ENCODE assay signal across 8 mouse cellular contexts in the genomic region with DNA sequence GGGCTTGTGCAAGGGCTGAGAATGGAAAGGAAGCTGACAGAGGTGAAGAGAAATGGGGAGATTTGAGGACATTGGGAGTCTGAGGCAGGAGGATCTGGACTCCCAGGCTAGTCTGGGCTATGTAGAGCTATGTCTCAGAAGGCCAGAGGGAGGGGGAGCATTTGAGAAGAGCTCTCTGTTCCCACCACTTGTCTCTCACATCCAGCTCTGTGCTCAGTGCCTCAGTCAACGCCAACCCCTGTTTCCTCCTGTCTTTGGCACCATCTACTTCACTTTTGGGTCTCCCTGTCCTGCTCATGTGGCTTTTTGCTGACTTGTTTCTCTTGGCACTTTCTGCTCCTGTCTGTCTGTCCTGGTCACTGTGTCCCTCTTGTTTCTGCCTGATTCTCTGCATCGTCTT. TPM values are rescaled to one million over a fixed set of nuclear protein-coding genes. Genes with fewer than 3 reads are reported as not detected.
DNase-seq lines count a peak whose midpoint lies in the region; ATAC-seq and TF ChIP-seq lines count a peak whose summit lies in the region.

No protein-coding gene starts in this region.

- TF ChIP-seq EP300 in heart, postnatal 0 days (IDR thresholded peaks at IDR 0.05; ENCODE audit: low read depth), result no peak

- 0 out of 2 replicates have a peak, but pooled peaks have one; percentile 36 for ATAC-seq in heart, embryonic 12.5 days (ENCODE audit: insufficient number of reproducible peaks, low FRiP score)
- ATAC-seq in heart, postnatal 0 days (ENCODE audit: insufficient read depth, low read depth), result no peak
- no peak for ATAC-seq in frontal cortex, adult (ENCODE audit: low TSS enrichment)

- H3K27ac ChIP-seq in heart, embryonic 12.5 days (ENCODE audit: poor library complexity, severe bottlenecking), result 0 out of 2 replicates have a peak overlapping the region, but pooled peaks have one; percentile 5
- H3K27ac ChIP-seq in heart, postnatal 0 days (ENCODE audit: low read depth), result no peak overlapping the region
- H3K27ac ChIP-seq in macrophage, result 0 out of 2 replicates have a peak overlapping the region, but pooled peaks have one; percentile 19

- intact Hi-C loops in heart, postnatal 10 days (cut with DNase I), result no loop called here
- intact Hi-C loops in left cerebral cortex, postnatal 25 days (cut with DNase I), result no loop called here

- no peaks in the 10 kb centered on the region for H3K9me3 ChIP-seq in heart, embryonic 12.5 days (replicated peaks)
- no peaks in the 10 kb centered on the region for H3K9me3 ChIP-seq in heart, postnatal 0 days (replicated peaks; ENCODE audit: control insufficient read depth, low read length)

- H3K36me3 ChIP-seq in heart, embryonic 12.5 days, result no peaks in the 10 kb centered on the region
- no peaks in the 10 kb centered on the region for H3K36me3 ChIP-seq in heart, postnatal 0 days (replicated peaks; ENCODE audit: control insufficient read depth, insufficient read depth, low read length)
- no peaks in the 10 kb centered on the region for H3K36me3 ChIP-seq in macrophage (ENCODE audit: inconsistent target)

- H3K79me2 ChIP-seq in macrophage (ENCODE audit: inconsistent target), result no peaks in the 10 kb centered on the region

- peak overlapping the region; percentile 63 for H3K4me2 ChIP-seq in heart, embryonic 12.5 days
- peak overlapping the region; percentile 58 for H3K4me2 ChIP-seq in heart, postnatal 0 days (ENCODE audit: low read depth, low read length)

- peaks cover 36% of the 10 kb centered on the region for H3K4me1 ChIP-seq in heart, embryonic 12.5 days (replicated peaks)
- peaks cover 15% of the 10 kb centered on the region; the same call in 1 of the 2 replicates for H3K4me1 ChIP-seq in heart, postnatal 0 days (ENCODE audit: control insufficient read depth, insufficient read depth)

- no peak for DNase-seq in heart, postnatal 10 days
- DNase-seq in R1 (ENCODE audit: low read depth, low spot score), result peak; percentile 40
- no peak for DNase-seq in heart, postnatal 0 days (ENCODE audit: low spot score)
- DNase-seq in left cerebral cortex, postnatal 25 days (ENCODE audit: low spot score in 2 of 2), result no peak
- DNase-seq in spleen, adult 12 weeks (ENCODE audit: low spot score), result no peak

- peak overlapping the region; percentile 60 for H3K9ac ChIP-seq in heart, embryonic 12.5 days
- no peak overlapping the region; the same call in 1 of the 2 replicates for H3K9ac ChIP-seq in heart, postnatal 0 days (replicated peaks; ENCODE audit: low read depth, low read length)

- peak overlapping the region; percentile 29 for H3K4me3 ChIP-seq in heart, embryonic 12.5 days
- peak overlapping the region; percentile 36 for H3K4me3 ChIP-seq in heart, postnatal 0 days (ENCODE audit: low read depth, low read length)
- H3K4me3 ChIP-seq in macrophage (ENCODE audit: inconsistent target), result peak overlapping the region; percentile 29

- H3K27me3 ChIP-seq in heart, embryonic 12.5 days (replicated peaks), result 0 out of 2 replicates have a peak, but pooled peaks cover 9% of the 10 kb centered on the region
- H3K27me3 ChIP-seq in heart, postnatal 0 days (ENCODE audit: control insufficient read depth, insufficient read depth, low read length), result no peaks in the 10 kb centered on the region; the same call in 1 of the 2 replicates

- 35% methylated on average over 2 of the region's 2 CpGs for WGBS in heart, embryonic 12.5 days
- WGBS in heart, postnatal 0 days, result 37% methylated on average over 2 of the region's 2 CpGs
- 28% methylated on average over 2 of the region's 2 CpGs for WGBS in macrophage (ENCODE audit: missing documents)

- no peak for TF ChIP-seq CTCF in heart, postnatal 0 days (IDR thresholded peaks at IDR 0.05; ENCODE audit: low read depth)

RNA-seq across cellular contexts. Expression of a gene that starts 0.6 kb away (rescaled TPM):
- polyA plus RNA-seq in heart, embryonic 12.5 days (2016; fragmentation: Nextera tagmentation; extraction: Ambion mirVana), result 1.8 and 2.2 TPM in 2 replicates
- total RNA-seq in heart, postnatal 10 days (2021), result 1 to 10 TPM; 1.1 to 1.2 TPM
- total RNA-seq in heart, postnatal 0 days (2014; rRNA removed; ENCODE audit: low replicate concordance), result 3.8 TPM in 1 of 2 replicates, not detected in the other
- 3.0 and 3.3 TPM in 2 replicates for polyA plus RNA-seq in heart, postnatal 0 days (2015; fragmentation: Nextera tagmentation; extraction: Ambion mirVana)
- total RNA-seq in macrophage (2018; cell fraction: chromatin; rRNA removed), result 1 to 10 TPM in 1 of 26 experiments, not detected in 25; 3.9 TPM
- total RNA-seq in macrophage (2018; cell fraction: cytosol; rRNA removed), result under 1 TPM in 17 of 26 experiments, not detected in 9; 0.20 to 0.88 (median 0.43) TPM
- total RNA-seq in macrophage (2018; cell fraction: nucleus; rRNA removed), result 1 to 10 TPM in 3 of 26 experiments, not detected in 23; 1.9 to 3.1 (median 2.0) TPM
- polyA plus RNA-seq in macrophage (2018), result 0.43 to 1.7 TPM (median 0.88 TPM) in 3 replicates
- total RNA-seq in left cerebral cortex, postnatal 25 days (2021), result 1 to 10 TPM in 1 of 2 experiments, under 1 TPM in 1; 0.69 to 1.9 TPM

RNA-seq across cellular contexts. Expression of a gene that starts 0.6 kb away (rescaled TPM):
- 0.24 and 0.40 TPM in 2 replicates for polyA plus RNA-seq in heart, embryonic 12.5 days (2016; fragmentation: Nextera tagmentation; extraction: Ambion mirVana)
- total RNA-seq in heart, postnatal 10 days (2021), result under 1 TPM; 0.24 to 0.37 TPM
- total RNA-seq in heart, postnatal 0 days (2014; rRNA removed; ENCODE audit: low replicate concordance), result 1.6 TPM in 1 of 2 replicates, not detected in the other
- polyA plus RNA-seq in heart, postnatal 0 days (2015; fragmentation: Nextera tagmentation; extraction: Ambion mirVana), result 0.22 and 0.32 TPM in 2 replicates
- not detected for total RNA-seq in macrophage (2018; cell fraction: chromatin; rRNA removed)
- under 1 TPM in 2 of 26 experiments, not detected in 24; 0.13 to 0.16 TPM for total RNA-seq in macrophage (2018; cell fraction: cytosol; rRNA removed)
- not detected for total RNA-seq in macrophage (2018; cell fraction: nucleus; rRNA removed)
- not detected in 3 replicates for polyA plus RNA-seq in macrophage (2018)
- 1 to 10 TPM; 2.4 to 2.7 TPM for total RNA-seq in left cerebral cortex, postnatal 25 days (2021)

RNA-seq across cellular contexts. Expression of a gene that starts 8.1 kb away (rescaled TPM):
- polyA plus RNA-seq in heart, embryonic 12.5 days (2016; fragmentation: Nextera tagmentation; extraction: Ambion mirVana), result 1.1 and 1.5 TPM in 2 replicates
- total RNA-seq in heart, postnatal 10 days (2021), result not detected
- not detected in 2 replicates for total RNA-seq in heart, postnatal 0 days (2014; rRNA removed; ENCODE audit: low replicate concordance)
- polyA plus RNA-seq in heart, postnatal 0 days (2015; fragmentation: Nextera tagmentation; extraction: Ambion mirVana), result 0.10 TPM in 1 of 2 replicates, not detected in the other
- total RNA-seq in macrophage (2018; cell fraction: chromatin; rRNA removed), result not detected
- under 1 TPM in 2 of 26 experiments, not detected in 24; 0.09 to 0.19 TPM for total RNA-seq in macrophage (2018; cell fraction: cytosol; rRNA removed)
- total RNA-seq in macrophage (2018; cell fraction: nucleus; rRNA removed), result not detected
- polyA plus RNA-seq in macrophage (2018), result not detected in 3 replicates
- not detected for total RNA-seq in left cerebral cortex, postnatal 25 days (2021)

RNA-seq across cellular contexts. Expression of a gene that starts 11.3 kb away (rescaled TPM):
- 1.2 and 2.0 TPM in 2 replicates for polyA plus RNA-seq in heart, embryonic 12.5 days (2016; fragmentation: Nextera tagmentation; extraction: Ambion mirVana)
- total RNA-seq in heart, postnatal 10 days (2021), result under 1 TPM; 0.55 to 0.77 TPM
- 0.15 TPM in 1 of 2 replicates, not detected in the other for total RNA-seq in heart, postnatal 0 days (2014; rRNA removed; ENCODE audit: low replicate concordance)
- 0.15 and 0.16 TPM in 2 replicates for polyA plus RNA-seq in heart, postnatal 0 days (2015; fragmentation: Nextera tagmentation; extraction: Ambion mirVana)
- not detected for total RNA-seq in macrophage (2018; cell fraction: chromatin; rRNA removed)
- under 1 TPM in 2 of 26 experiments, not detected in 24; 0.09 to 0.14 TPM for total RNA-seq in macrophage (2018; cell fraction: cytosol; rRNA removed)
- total RNA-seq in macrophage (2018; cell fraction: nucleus; rRNA removed), result under 1 TPM in 1 of 26 experiments, not detected in 25; 0.56 TPM
- polyA plus RNA-seq in macrophage (2018), result 0.17 TPM in 1 of 3 replicates, not detected in the others
- total RNA-seq in left cerebral cortex, postnatal 25 days (2021), result not detected

RNA-seq across cellular contexts. Expression of a gene that starts 11.8 kb away (rescaled TPM):
- 58.9 and 65.1 TPM in 2 replicates for polyA plus RNA-seq in heart, embryonic 12.5 days (2016; fragmentation: Nextera tagmentation; extraction: Ambion mirVana)
- total RNA-seq in heart, postnatal 10 days (2021), result 10 to 100 TPM; 51.0 to 55.7 TPM
- total RNA-seq in heart, postnatal 0 days (2014; rRNA removed; ENCODE audit: low replicate concordance), result 74.3 and 131 TPM in 2 replicates
- 73.2 and 74.1 TPM in 2 replicates for polyA plus RNA-seq in heart, postnatal 0 days (2015; fragmentation: Nextera tagmentation; extraction: Ambion mirVana)
- total RNA-seq in macrophage (2018; cell fraction: chromatin; rRNA removed), result 100 to 1,000 TPM in 14 of 26 experiments, 10 to 100 TPM in 12; 33.8 to 282 (median 106) TPM
- 10 to 100 TPM; 38.8 to 61.1 (median 50.8) TPM for total RNA-seq in macrophage (2018; cell fraction: cytosol; rRNA removed)
- 100 to 1,000 TPM in 2 of 26 experiments, 10 to 100 TPM in 24; 38.9 to 173 (median 67.8) TPM for total RNA-seq in macrophage (2018; cell fraction: nucleus; rRNA removed)
- polyA plus RNA-seq in macrophage (2018), result 33.9 to 63.2 TPM (median 53.2 TPM) in 3 replicates
- 100 to 1,000 TPM; 107 to 109 TPM for total RNA-seq in left cerebral cortex, postnatal 25 days (2021)
